ENCODE assay signal across 21 mouse cellular contexts in genomic region chr14:30242818-30243205, GRCm38 (mm10).
DNase-seq lines count a peak whose midpoint lies in the region; ATAC-seq lines count a peak whose summit lies in the region.
"Had no signal": no experiment of that assay in that cellular context is flagged by ENCODE, and none has a peak within 500 bp of the region (broad histone marks: within the 10 kb centered on the region; RNA-seq: fewer than 3 reads in every experiment).

No protein-coding gene starts in this region.

- intact Hi-C loops in left cerebral cortex, postnatal 4 days (cut with DNase I) = no loop called here

- H3K9me3 ChIP-seq in liver, embryonic 11.5 days (ENCODE audit: control insufficient read depth, low read length) = no peaks in the 10 kb centered on the region
- H3K9me3 ChIP-seq in liver, embryonic 15.5 days (replicated peaks) = no peaks in the 10 kb centered on the region
- H3K9me3 ChIP-seq: embryonic facial prominence, embryonic 12.5 days; forebrain, embryonic 10.5 days; forebrain, embryonic 15.5 days; heart, embryonic 15.5 days; hindbrain, embryonic 13.5 days had no signal

- no peak overlapping the region for H3K4me3 ChIP-seq in liver, embryonic 11.5 days (ENCODE audit: low read depth, low read length)
- H3K4me3 ChIP-seq in liver, embryonic 15.5 days (replicated peaks) = peak overlapping the region; percentile 12; the same call in 1 of the 2 replicates
- H3K4me3 ChIP-seq: embryonic facial prominence, embryonic 12.5 days; forebrain, embryonic 10.5 days; forebrain, embryonic 15.5 days; heart, adult 2 months; heart, embryonic 15.5 days; hindbrain, embryonic 13.5 days had no signal

- DNase-seq in c-Kit-positive CD71-positive TER-119-positive erythroid progenitor cells, embryonic 14.5 days (ENCODE audit: low spot score) = peak; percentile 50
- no peak for DNase-seq in liver, embryonic 11.5 days (ENCODE audit: low spot score)
- no peak for DNase-seq in thymus, postnatal 10 days (ENCODE audit: low spot score in 2 of 2)
- DNase-seq in ovary, adult 18-20 months (ENCODE audit: low spot score) = no peak
- no peak for DNase-seq in left cerebral cortex, postnatal 4 days
- DNase-seq: adrenal gland, adult 2 months; adrenal gland, postnatal 25 days; cerebellum, adult 11-12 months; cerebellum, adult 9-10 months; gastrocnemius, postnatal 10 days; heart, adult 2 months; heart, postnatal 14 days had no signal

- peak; percentile 42 for ATAC-seq in liver, embryonic 11.5 days (replicated peaks; ENCODE audit: low FRiP score)
- peak; percentile 33 for ATAC-seq in liver, embryonic 15.5 days (ENCODE audit: insufficient read depth)
- ATAC-seq in granulocyte monocyte progenitor cell, adult 5-6 weeks (replicated peaks; ENCODE audit: poor library complexity, severe bottlenecking) = no peak
- ATAC-seq: forebrain, embryonic 15.5 days; hindbrain, postnatal 0 days had no signal

- H3K4me2 ChIP-seq in liver, embryonic 11.5 days = peak overlapping the region; percentile 21; the same call in 1 of the 2 replicates
- peak overlapping the region; percentile 58 for H3K4me2 ChIP-seq in liver, embryonic 15.5 days
- H3K4me2 ChIP-seq: embryonic facial prominence, embryonic 12.5 days; forebrain, embryonic 15.5 days; heart, embryonic 11.5 days; heart, embryonic 15.5 days; hindbrain, embryonic 13.5 days had no signal

- 39% methylated on average over 3 of the region's 3 CpGs for WGBS in liver, embryonic 11.5 days
- WGBS in liver, embryonic 15.5 days (ENCODE audit: insufficient replicate concordance) = 22% methylated on average over 3 of the region's 3 CpGs

- peak overlapping the region; percentile 80 for H3K27ac ChIP-seq in liver, embryonic 11.5 days (ENCODE audit: low read depth, low read length)
- peak overlapping the region; percentile 93 for H3K27ac ChIP-seq in liver, embryonic 15.5 days (replicated peaks)
- H3K27ac ChIP-seq: embryonic facial prominence, embryonic 12.5 days; forebrain, embryonic 10.5 days; forebrain, embryonic 15.5 days; heart, adult 2 months; heart, embryonic 15.5 days; hindbrain, embryonic 13.5 days; hindbrain, postnatal 0 days had no signal

- no peaks in the 10 kb centered on the region for H3K27me3 ChIP-seq in liver, embryonic 11.5 days (replicated peaks; ENCODE audit: control insufficient read depth, insufficient read depth, low read length)
- H3K27me3 ChIP-seq in liver, embryonic 15.5 days = no peaks in the 10 kb centered on the region
- H3K27me3 ChIP-seq: embryonic facial prominence, embryonic 12.5 days; forebrain, embryonic 15.5 days; heart, embryonic 15.5 days; hindbrain, embryonic 13.5 days had no signal

- peaks cover 4% of the 10 kb centered on the region; the same call in 1 of the 2 replicates for H3K4me1 ChIP-seq in liver, embryonic 11.5 days (replicated peaks; ENCODE audit: control insufficient read depth, insufficient read depth, low read length)
- peaks cover 42% of the 10 kb centered on the region for H3K4me1 ChIP-seq in liver, embryonic 15.5 days (replicated peaks)
- H3K4me1 ChIP-seq: embryonic facial prominence, embryonic 12.5 days; forebrain, embryonic 10.5 days; forebrain, embryonic 15.5 days; heart, embryonic 15.5 days; hindbrain, embryonic 13.5 days had no signal

- no peak overlapping the region for H3K9ac ChIP-seq in liver, embryonic 11.5 days (ENCODE audit: low read depth, low read length)
- peak overlapping the region; percentile 18; the same call in 1 of the 2 replicates for H3K9ac ChIP-seq in liver, embryonic 15.5 days
- H3K9ac ChIP-seq: embryonic facial prominence, embryonic 12.5 days; forebrain, embryonic 15.5 days; heart, embryonic 15.5 days; hindbrain, embryonic 13.5 days had no signal

- no peaks in the 10 kb centered on the region for H3K36me3 ChIP-seq in liver, embryonic 11.5 days (ENCODE audit: control insufficient read depth, insufficient read depth, low read length)
- H3K36me3 ChIP-seq in liver, embryonic 15.5 days (replicated peaks) = no peaks in the 10 kb centered on the region
- H3K36me3 ChIP-seq: embryonic facial prominence, embryonic 12.5 days; forebrain, embryonic 10.5 days; forebrain, embryonic 15.5 days; heart, embryonic 15.5 days; hindbrain, embryonic 13.5 days had no signal
